Mouse (Mus musculus): ENCODE measurements at regions not wholly inside any gene's neighbourhood (a gene's known extent, or its start where the extent isn't known, plus 50 kb on each side); places are given as distances from the start of the nearest gene placed in this dataset.

GRCm38 (mm10) chr7:75369366-75369765 is 60.3 kb upstream of the Sv2b start:
- no peak for TF ChIP-seq GATA1 (IDR thresholded peaks at IDR 0.05; ENCODE audit: borderline replicate concordance, low read length)
- TF ChIP-seq FLI1 (IDR thresholded peaks at IDR 0.05; ENCODE audit: low read length) = no peak

Data from megakaryocyte, embryonic 14.5 days (primary cell).